ENCODE assay signal across 22 mouse cellular contexts in genomic region chr16:97927331-97927938, GRCm38 (mm10). TPM values are rescaled to one million over a fixed set of nuclear protein-coding genes. Genes with fewer than 3 reads are reported as not detected.
DNase-seq lines count a peak whose midpoint lies in the region; ATAC-seq and TF ChIP-seq lines count a peak whose summit lies in the region.
"Had no signal": no experiment of that assay in that cellular context is flagged by ENCODE, and none has a peak within 500 bp of the region (broad histone marks: within the 10 kb centered on the region; RNA-seq: fewer than 3 reads in every experiment).

No protein-coding gene starts in this region.

- no peak for TF ChIP-seq CTCF in MEL (IDR thresholded peaks at IDR 0.05 in 2 of 3, conservative IDR thresholded peaks at IDR 0.05 in 1 of 3; ENCODE audit: control insufficient read depth in 1 of 3, insufficient read depth in 1 of 3, low read depth in 2 of 3, low read length in 3 of 3, poor library complexity in 1 of 3, severe bottlenecking in 1 of 3)

- no peak overlapping the region for H3K4me2 ChIP-seq in heart, embryonic 11.5 days

- no peaks in the 10 kb centered on the region for H3K36me3 ChIP-seq in heart, embryonic 11.5 days (ENCODE audit: control insufficient read depth, insufficient read depth, low read length)
- peaks cover 0 to 23% of the 10 kb centered on the region in 2 experiments; a peak in 2 of 4 replicates for H3K36me3 ChIP-seq in MEL (ENCODE audit: control insufficient read depth in 1 of 2, insufficient read depth in 2 of 2, low read length in 2 of 2)
- H3K36me3 ChIP-seq: G1E had no signal

- no peak overlapping the region for H3K9ac ChIP-seq in heart, embryonic 11.5 days (ENCODE audit: low read depth, low read length)
- H3K9ac ChIP-seq in MEL (ENCODE audit: control insufficient read depth, low read depth, low read length, poor library complexity, severe bottlenecking), result 0 out of 2 replicates have a peak overlapping the region, but pooled peaks have one; percentile 4

- TF ChIP-seq POLR2A in MEL (IDR thresholded peaks at IDR 0.05; ENCODE audit: control insufficient read depth in 1 of 2, insufficient read depth in 1 of 2, low read depth in 1 of 2, low read length in 2 of 2, poor library complexity in 1 of 2), result no peak

- no peaks in the 10 kb centered on the region for H3K9me3 ChIP-seq in heart, embryonic 11.5 days (replicated peaks; ENCODE audit: control insufficient read depth, low read length)
- H3K9me3 ChIP-seq in MEL (replicated peaks; ENCODE audit: insufficient read depth, low read length), result no peaks in the 10 kb centered on the region
- H3K9me3 ChIP-seq: G1E had no signal

- WGBS in heart, embryonic 11.5 days (ENCODE audit: insufficient replicate concordance), result 85% methylated on average over 3 of the region's 3 CpGs

- no peak overlapping the region for H3K4me3 ChIP-seq in heart, embryonic 11.5 days (ENCODE audit: low read depth, low read length)
- H3K4me3 ChIP-seq in MEL (ENCODE audit: control insufficient read depth in 1 of 2, insufficient read depth in 1 of 2, low read depth in 2 of 2, low read length in 2 of 2), result no peak overlapping the region

- TF ChIP-seq RAD21 in MEL (IDR thresholded peaks at IDR 0.05; ENCODE audit: low read depth, low read length), result no peak

- 0 out of 2 replicates have a peak, but pooled peaks cover 8% of the 10 kb centered on the region for H3K4me1 ChIP-seq in heart, embryonic 11.5 days (ENCODE audit: control insufficient read depth, insufficient read depth, low read length)
- peaks cover 25 to 34% of the 10 kb centered on the region in 2 experiments for H3K4me1 ChIP-seq in MEL (ENCODE audit: control insufficient read depth in 1 of 2, insufficient read depth in 2 of 2, low read length in 2 of 2)

- H3K79me2 ChIP-seq in MEL (ENCODE audit: control insufficient read depth, insufficient read depth, low read length, poor library complexity), result no peaks in the 10 kb centered on the region; the same call in 1 of the 2 replicates

- H3K27me3 ChIP-seq in heart, embryonic 11.5 days (ENCODE audit: control insufficient read depth, insufficient read depth, low read length), result no peaks in the 10 kb centered on the region
- H3K27me3 ChIP-seq in MEL (ENCODE audit: control insufficient read depth in 1 of 2, insufficient read depth in 2 of 2, low read length in 2 of 2), result no peaks in the 10 kb centered on the region
- H3K27me3 ChIP-seq: Patski had no signal

- no peak for ATAC-seq in heart, embryonic 11.5 days (replicated peaks; ENCODE audit: insufficient number of reproducible peaks, low FRiP score, low TSS enrichment)
- no peak for ATAC-seq in monocyte, adult 5-6 weeks (replicated peaks; ENCODE audit: insufficient number of reproducible peaks, low FRiP score, low TSS enrichment, poor library complexity, severe bottlenecking)
- ATAC-seq: activated CD4-positive, CD25-positive, alpha-beta regulatory T cell, adult 4 months; CD4-positive, CD25-positive, alpha-beta regulatory T cell, adult 4 months; Patski had no signal

- peak; percentile 37 to 38; a peak in 3 of 4 replicates for TF ChIP-seq EP300 in MEL (IDR thresholded peaks at IDR 0.05; ENCODE audit: low read depth in 1 of 2, low read length in 2 of 2)

- peak; percentile 82 for DNase-seq in heart, adult 11 months
- DNase-seq in MEL (ENCODE audit: low read depth, low spot score), result peak; percentile 58
- peak; percentile 63 for DNase-seq in adipocyte (ENCODE audit: low spot score)
- DNase-seq in adrenal gland, postnatal 36 days, result no peak
- DNase-seq: adrenal gland, adult 2 months; adrenal gland, adult 8-10 months; adrenal gland, postnatal 10 days; adrenal gland, postnatal 14 days; adrenal gland, postnatal 25 days; B cell, adult 2 months; cerebellum, adult 11 months; cerebellum, adult 11-12 months; cerebellum, adult 18-20 months; cerebellum, adult 2 months; cerebellum, adult 8-10 months; cerebellum, adult 9-10 months had no signal

- no peak overlapping the region for H3K27ac ChIP-seq in heart, embryonic 11.5 days (ENCODE audit: low read depth, low read length)
- peak overlapping the region; percentile 42; the same call in 1 of the 2 replicates for H3K27ac ChIP-seq in MEL (ENCODE audit: control insufficient read depth, low read depth, low read length)

TF ChIP-seq in MEL, 35 proteins besides CTCF, POLR2A, EP300 and RAD21:
- TF ChIP-seq MYC (IDR thresholded peaks at IDR 0.05; ENCODE audit: low read depth, low read length) (peak; percentile 69; the same call in 1 of the 2 replicates), USF2 (IDR thresholded peaks at IDR 0.05; ENCODE audit: borderline replicate concordance in 1 of 2, insufficient read depth in 1 of 2, low read depth in 1 of 2, low read length in 2 of 2) (no peak), POLR2AphosphoS2 (IDR thresholded peaks at IDR 0.05; ENCODE audit: low read length) (no peak), CHD2 (IDR thresholded peaks at IDR 0.05; ENCODE audit: low read length) (no peak), TAL1 (IDR thresholded peaks at IDR 0.05; ENCODE audit: low read length) (no peak), MXI1 (IDR thresholded peaks at IDR 0.05; ENCODE audit: low read depth, low read length) (peak; percentile 67), KAT2A (conservative IDR thresholded peaks at IDR 0.05; ENCODE audit: low read depth, low read length) (no peak), HCFC1 (IDR thresholded peaks at IDR 0.05; ENCODE audit: low read depth, low read length) (0 out of 2 replicates have a peak, but pooled peaks have one; percentile 20), SIN3A (IDR thresholded peaks at IDR 0.05; ENCODE audit: low read length) (peak; percentile 70), MAX (IDR thresholded peaks at IDR 0.05; ENCODE audit: low read length) (peak; percentile 74; the same call in 1 of the 2 replicates)

RNA-seq across cellular contexts. Expression of gene C2cd2, which starts 35.0 kb away (rescaled TPM):
- polyA plus RNA-seq in heart, embryonic 11.5 days (2014; fragmentation: Nextera tagmentation; extraction: Ambion mirVana), result 14.6 and 16.2 TPM in 2 replicates
- total RNA-seq in MEL (2012; rRNA removed), result 8.9 and 12.4 TPM in 2 replicates
- polyA plus RNA-seq in MEL (2012; ENCODE audit: insufficient read depth in 1 of 2, insufficient read length in 2 of 2, low read depth in 1 of 2, low replicate concordance in 2 of 2, missing spikeins in 1 of 2), result 10 to 100 TPM in 1 of 2 experiments, not detected in 1; 20.7 TPM
- total RNA-seq in monocyte, adult 5-6 weeks (2017), result 5.3 to 20.3 TPM (median 14.5 TPM) in 3 replicates
- 10 to 100 TPM; 26.5 to 35.1 TPM for total RNA-seq in adrenal gland, postnatal 36 days (2021)

RNA-seq across cellular contexts. Expression of gene Zbtb21, which starts 35.0 kb away (rescaled TPM):
- polyA plus RNA-seq in heart, embryonic 11.5 days (2014; fragmentation: Nextera tagmentation; extraction: Ambion mirVana), result 10.4 and 11.2 TPM in 2 replicates
- 7.3 and 9.4 TPM in 2 replicates for total RNA-seq in MEL (2012; rRNA removed)
- polyA plus RNA-seq in MEL (2012; ENCODE audit: insufficient read depth in 1 of 2, insufficient read length in 2 of 2, low read depth in 1 of 2, low replicate concordance in 2 of 2, missing spikeins in 1 of 2), result 1 to 10 TPM in 1 of 2 experiments, not detected in 1; 9.6 TPM
- total RNA-seq in monocyte, adult 5-6 weeks (2017), result 24.7 to 36.9 TPM (median 35.7 TPM) in 3 replicates
- total RNA-seq in adrenal gland, postnatal 36 days (2021), result 10 to 100 TPM; 38.1 to 52.1 TPM

Comparison
In these comparisons a context has a peak if more than half of its experiments do, and no peak if none do; other contexts are left out.
1. DNase-seq: peak in heart, adult 11 months (single experiment), MEL (single experiment) and adipocyte (single experiment); none in adrenal gland, postnatal 36 days (0 of 2).